Mouse (Mus musculus) stomach, postnatal 0 days (tissue): ENCODE results near the gene Commd1.

Experiments
- CTCF ChIP-seq: IDR thresholded peaks from 2 replicates; pipeline ENCODE4 v1.5.1; 2016; ENCODE audit warnings: antibody characterized with exemption, low read depth, mild to moderate bottlenecking, moderate library complexity
- EP300 ChIP-seq: optimal IDR thresholded peaks from 2 replicates; pipeline ENCODE3; 2016; ENCODE audit warnings: antibody characterized with exemption

DNA sequence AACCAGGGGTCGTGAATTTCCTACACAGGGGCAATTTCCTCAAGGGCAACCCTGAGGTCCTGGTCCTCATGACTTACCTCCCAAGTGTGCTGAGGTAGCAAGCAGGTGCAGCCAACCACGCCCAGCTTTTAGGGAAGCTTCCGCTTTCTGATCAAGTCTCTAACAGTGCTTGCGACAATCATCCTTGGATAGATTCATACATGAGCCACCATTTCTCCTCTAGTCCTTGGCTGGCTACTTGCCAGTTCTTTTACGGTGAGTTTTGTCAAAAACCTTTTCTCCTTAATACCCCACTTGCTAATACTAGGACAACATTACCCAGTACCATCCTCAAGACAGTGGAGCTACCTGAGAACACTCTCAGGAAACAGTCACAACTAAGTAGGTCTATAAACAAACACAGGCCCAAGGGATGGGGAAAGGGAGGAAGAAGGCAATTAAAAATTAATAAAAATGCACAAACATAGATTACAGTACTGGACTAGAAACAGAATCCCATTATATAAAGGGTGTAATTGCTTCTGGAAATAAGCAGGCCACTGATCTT lies 133.5 kb downstream of the Commd1 start:
- TF ChIP-seq CTCF (no peak), EP300 (no peak)
